Mouse (Mus musculus): Measurements from ENCODE around the gene Btc.

Gene Btc

DNA sequence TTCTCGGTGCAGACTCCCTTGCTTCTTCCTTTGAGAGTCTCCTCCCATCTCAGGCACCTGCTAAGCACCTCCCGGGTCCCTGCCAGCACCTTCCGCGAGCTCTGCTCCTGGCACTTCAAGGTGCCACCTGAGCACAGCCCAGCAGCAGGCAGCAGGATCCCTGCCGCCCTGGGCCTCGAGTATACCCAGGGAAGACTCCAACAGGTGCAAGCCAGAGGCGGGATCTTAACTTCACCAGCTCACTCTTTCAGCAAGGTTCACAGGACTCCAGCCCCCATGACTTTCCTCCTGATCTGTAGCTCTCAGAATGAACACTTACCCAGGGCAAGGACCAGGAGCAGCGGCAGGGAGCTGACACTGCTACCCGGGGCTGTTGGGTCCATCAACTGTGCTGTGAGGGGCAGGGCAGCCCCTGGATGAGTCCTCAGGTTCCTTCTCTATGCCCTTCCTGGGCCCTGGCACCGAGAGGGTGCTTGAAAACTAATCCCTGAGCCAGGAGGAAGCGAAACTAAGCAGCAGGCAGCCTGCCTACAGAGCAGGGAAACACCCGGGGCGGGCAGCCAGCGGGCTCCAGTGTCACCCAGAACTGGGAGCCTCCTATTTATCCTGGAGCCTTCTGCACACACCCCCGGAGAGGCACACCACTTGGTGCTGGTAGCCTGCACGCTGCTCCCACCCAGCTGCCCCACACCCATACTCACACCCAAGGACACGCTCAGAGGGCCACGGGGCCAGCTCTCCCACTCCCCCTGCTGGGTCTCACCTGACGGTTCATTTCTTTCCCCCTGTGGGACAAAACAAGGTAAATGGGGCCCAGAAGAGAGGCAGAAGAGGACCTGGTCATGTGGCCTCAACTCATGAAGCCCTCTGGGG, at the start of gene Btc:
Gene Btc (minus strand): TSS at position 656 of the 873 bp plus-strand sequence.
- peak; percentile 47 for DNase-seq

DNA sequence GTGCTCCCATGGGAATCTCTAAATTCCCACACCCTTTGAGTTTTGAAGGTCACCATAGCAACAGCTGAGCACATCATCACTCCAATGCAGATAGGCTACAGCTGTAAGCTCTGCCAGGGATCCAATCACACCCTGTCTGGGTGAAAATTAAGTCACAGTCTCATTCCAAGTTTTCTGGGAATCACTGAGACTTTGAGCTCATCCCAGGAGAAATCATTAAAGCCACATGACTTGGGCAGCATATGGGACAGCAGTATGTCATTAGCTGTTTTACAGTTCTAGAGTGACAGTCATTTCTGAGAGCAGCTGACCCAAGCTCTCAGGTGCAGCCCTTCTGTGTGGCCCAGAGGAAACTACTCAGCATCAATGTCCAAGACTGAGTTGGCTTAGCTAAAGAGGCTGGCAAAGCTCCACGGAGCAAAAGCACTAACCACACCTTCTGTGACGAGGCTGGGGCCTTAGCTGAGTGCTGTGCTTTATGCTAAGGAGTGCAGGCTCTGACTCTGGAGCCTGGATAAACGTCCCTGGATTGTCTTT, 42.3 kb upstream of the Btc start:
- DNase-seq, result peak; percentile 32

- DNase-seq, result no peak
Measured at GRCm38 (mm10) chr5:91436563-91436962, 33.8 kb upstream of the Btc start.

GRCm38 (mm10) chr5:91434723-91435658, 32.2 kb upstream of the Btc start:
- no peak for DNase-seq

- DNase-seq, result no peak
Measured at GRCm38 (mm10) chr5:91428547-91428946, 25.8 kb upstream of the Btc start.

GRCm38 (mm10) chr5:91413814-91414213, 11.0 kb upstream of the Btc start:
- DNase-seq, result no peak

- no peak for DNase-seq
Measured at GRCm38 (mm10) chr5:91404263-91404662, 1.5 kb upstream of the Btc start.

GRCm38 (mm10) chr5:91403281-91403680, 487 bp upstream of the Btc start:
- no peak for DNase-seq

DNA sequence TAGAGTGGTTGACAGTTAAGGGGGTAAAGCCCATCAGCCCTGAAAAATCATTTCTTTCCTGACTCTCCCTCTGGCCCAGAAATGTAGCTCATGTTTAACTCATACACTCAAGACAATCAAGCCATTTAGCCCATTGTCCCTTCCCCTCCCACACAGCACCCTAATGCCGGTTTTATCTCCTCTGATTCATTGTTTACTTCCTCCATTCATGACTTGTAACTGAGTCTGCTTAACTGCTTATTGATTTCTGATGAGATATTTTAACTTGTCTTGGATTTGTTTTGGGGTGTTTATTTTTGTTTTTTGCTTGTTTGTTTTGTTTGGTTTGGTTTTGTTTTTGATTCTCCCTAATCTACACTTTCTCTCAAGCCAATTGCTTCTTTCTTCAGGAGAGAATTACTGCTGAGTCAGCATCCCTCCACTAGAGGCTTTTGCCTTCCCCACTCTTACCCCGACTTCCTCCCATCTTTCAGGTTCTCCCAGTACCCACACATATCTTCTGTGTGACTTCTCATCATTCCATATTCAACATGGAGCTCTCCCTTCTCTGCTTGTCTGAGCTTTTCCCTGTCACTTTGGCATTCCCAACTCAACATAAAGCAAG, 2.2 kb downstream of the Btc start:
- DNase-seq, result no peak

DNA sequence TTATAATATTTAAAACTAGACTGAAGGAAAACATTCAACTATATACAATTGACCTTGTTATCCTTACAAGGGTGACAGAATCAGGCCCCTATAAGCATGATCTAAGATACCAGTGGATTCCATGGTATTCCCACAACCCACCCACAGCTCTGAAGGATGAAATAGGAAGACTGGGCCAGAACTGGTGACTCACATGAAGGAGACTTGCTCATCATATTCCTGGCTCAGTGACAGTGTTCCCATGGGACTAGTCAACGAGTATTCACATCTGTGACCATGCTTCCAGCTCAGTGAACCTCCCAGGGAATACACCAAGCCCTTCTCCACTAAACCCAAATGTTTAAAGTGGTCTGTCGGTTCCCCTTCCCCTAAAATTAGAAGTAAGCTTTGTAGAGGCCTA, 27.3 kb downstream of the Btc start:
- DNase-seq, result no peak

DNA sequence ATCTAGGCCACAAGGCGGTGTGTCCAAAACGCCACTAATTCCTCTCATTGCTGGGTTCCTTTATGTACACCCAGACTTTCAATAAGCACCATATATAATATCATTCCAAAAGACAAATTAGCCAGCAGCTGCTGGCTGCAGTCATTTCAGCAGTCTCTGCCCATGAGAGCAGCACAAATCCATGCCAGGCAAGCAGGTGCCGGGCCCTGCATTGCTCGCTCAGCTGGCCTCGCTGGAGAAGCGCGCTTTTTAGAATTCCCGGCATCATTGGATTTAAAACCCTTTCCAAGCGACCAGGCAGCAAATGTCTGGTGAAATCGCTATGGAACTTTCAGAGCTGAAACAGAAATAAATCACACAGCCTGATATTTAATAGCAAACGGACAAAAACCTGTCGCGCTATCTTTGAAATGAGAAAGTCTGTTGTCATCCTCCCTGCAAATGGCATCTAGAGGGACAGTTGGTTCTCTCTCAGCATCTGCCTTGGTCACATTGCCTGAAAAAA, 34.7 kb downstream of the Btc start:
- no peak for DNase-seq

DNA sequence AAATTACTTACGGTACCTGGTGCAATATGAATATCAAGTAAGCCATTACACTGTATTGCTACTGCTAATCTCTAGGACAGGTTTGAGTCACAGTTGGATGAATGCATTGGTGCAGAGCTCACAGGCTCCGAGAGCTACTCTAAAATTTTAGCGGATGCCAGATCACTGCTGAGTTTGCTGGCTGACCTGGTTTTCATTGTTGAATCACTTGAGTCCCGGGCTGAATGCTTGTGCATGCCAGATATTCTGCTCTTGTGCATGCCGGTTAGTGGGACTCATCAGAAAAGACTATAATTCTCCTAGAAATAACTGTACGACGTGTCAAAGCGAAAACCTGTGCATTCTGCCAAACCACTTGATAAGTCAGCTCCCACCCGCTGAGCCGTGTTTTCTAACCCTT, 35.9 kb downstream of the Btc start:
- DNase-seq, result no peak

DNA sequence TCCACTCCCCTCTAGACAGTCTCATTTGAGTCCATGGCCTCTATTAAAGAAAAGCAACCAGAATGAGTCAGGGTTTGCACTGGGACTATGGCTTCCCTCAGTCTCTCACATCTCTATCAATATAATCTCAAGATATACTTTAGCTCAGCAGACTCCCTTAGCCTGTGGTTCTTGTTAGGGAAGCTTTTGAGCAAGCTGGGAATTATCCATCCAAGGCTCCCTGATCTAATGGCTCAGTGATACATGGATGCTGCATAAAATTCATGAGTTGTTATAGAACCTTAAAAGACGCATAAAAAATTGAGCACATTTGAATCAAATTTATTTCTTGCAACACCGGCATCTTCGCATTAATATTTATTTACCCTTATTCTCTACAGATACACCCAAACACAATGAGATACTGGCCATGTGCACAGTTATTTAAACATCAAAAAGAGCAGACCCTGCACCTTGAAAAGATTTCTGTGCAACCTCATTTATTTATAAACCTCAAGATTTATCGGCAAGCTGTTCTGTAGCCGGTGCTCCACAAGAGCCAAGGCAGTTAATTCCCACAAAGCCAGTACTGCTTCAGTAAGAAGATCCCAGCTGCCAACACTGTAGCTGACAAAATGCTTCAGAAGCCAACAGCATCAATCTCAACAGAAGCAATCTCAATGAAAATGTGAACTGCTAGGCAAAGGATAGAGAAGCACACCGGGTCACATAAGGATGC, 39.4 kb downstream of the Btc start:
- DNase-seq, result no peak

GRCm38 (mm10) chr5:91352645-91353044, 50.1 kb downstream of the Btc start:
- no peak for DNase-seq

GRCm38 (mm10) chr5:91345681-91346080, 57.1 kb downstream of the Btc start:
- DNase-seq, result no peak

- DNase-seq, result no peak
Measured at GRCm38 (mm10) chr5:91345064-91345463, 57.7 kb downstream of the Btc start.

DNA sequence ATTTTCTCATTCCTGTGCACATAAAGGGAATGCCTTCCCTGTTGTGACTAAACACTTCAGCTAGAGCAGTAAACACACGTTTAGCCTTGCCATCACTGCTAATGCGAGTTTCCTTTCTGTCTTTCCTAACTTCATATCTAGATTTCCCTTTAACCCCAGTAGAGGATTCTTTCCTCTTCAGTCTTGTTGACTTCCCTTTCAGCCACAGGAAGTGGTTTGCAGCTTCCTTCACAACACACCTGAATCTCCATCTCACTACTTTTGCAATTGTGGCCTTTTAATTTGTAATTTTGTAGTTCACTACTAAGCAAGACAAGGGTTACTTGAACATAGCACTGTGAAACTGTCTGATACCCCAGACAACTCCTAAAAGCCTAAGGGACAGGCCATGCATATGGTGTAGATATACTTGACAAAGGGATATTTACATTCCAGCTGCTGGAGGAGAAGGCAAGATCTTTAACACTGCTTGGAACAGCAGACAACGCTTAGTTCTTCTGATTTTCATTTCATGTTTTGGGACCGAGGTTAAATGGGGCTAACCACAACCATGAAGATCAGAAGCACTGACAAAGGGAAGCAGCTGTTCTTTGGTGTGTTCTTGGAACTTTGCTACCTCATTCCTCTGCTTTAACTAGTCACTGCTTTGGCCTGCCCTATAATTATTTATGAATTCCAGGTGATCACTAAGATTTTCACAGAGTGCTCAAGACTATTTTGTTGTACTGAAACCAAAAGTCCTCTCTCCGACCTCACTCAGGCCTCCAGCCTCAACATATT, 60.6 kb downstream of the Btc start:
- no peak for DNase-seq

DNA sequence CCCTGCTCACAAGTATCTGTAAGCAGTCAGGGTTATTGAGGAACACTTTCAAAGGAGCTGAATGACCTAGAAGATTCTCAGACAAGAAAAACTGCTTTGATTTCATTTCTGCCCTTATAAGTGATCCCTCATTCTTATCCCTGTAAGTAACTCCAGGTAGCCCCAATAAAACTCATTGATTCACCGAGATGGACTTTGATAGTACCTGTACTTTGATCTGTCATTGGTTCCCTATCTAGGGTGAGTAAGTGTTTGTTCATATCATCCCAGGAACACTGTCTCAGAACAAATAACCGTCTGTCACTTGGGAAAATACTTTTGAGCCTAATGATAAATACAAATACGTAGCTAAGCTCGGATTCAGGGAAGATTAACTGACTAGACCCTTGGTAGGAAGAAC, 68.6 kb downstream of the Btc start:
- no peak for DNase-seq

DNA sequence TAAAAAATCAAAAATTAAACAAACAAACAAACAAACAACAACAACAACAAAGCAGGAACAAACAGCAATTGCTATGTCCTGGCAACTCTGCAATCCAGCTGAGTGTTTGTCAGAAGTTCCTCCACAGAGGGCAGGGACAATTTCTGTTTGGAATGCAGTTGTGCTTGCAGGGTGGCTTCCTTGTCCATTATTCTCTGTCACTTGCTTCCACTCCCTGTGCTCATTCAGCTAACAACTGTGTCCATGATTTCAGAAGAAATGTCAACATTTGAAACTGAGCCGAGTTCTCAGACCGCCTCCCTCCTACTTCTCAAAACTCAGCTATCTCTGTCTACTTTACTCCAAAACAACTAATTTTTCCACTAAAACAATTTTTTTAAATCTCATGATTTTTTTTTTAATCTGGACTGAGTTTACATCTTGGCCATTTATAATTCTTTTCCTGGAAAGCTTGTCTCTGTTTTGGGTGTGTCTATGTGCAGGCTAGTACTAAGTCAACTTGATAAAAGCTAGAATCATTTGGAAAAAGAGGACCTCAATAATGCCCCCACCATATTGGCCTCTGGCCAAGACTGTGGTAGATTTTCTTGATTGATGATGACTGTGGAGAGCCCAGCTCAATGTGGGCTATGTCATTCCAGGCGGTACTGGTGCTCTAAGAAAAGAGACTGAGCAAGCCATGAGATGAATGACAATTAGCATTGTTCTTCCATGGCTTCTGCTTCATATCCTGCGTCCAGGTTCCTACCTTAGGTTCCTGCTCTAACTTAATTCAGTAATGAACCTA, 70.5 kb downstream of the Btc start:
- no peak for DNase-seq

GRCm38 (mm10) chr5:91321840-91322239, 81.0 kb downstream of the Btc start:
- no peak for DNase-seq

GRCm38 (mm10) chr5:91320348-91320747, 82.4 kb downstream of the Btc start:
- DNase-seq, result no peak
